Mouse (Mus musculus) heart, adult 2 months (tissue): ENCODE measurements around the gene Anks1b.

Experiments
- CTCF ChIP-seq: fragments of 200-600 bp; IDR thresholded peaks from 2 replicates; pipeline ENCODE4 v1.8.1; 2022; ENCODE audit warnings: antibody characterized with exemption, mild to moderate bottlenecking, moderate library complexity
- POLR2A ChIP-seq: fragments of 200-500 bp; IDR thresholded peaks from 2 replicates; pipeline ENCODE4 v1.6.1; 2011; ENCODE audit warnings: mild to moderate bottlenecking, low read depth, low read length, control low read depth; ENCODE audit not compliant: insufficient read depth

GRCm38 (mm10) chr10:90467546-90467945, 594.2 kb downstream of the Anks1b start:
- TF ChIP-seq CTCF (no peak), POLR2A (no peak)
